Mouse (Mus musculus) MEL (cell line): ENCODE results near the gene Pmm2.

Experiments
- CTCF ChIP-seq, 3 experiments: IDR thresholded peaks in 2 of 3; conservative IDR thresholded peaks in 1 of 3; 2 replicates each; pipeline ENCODE4 v1.5.1; 2011 to 2012; ENCODE audit warnings: low read length in 3 of 3, low read depth in 2 of 3, mild to moderate bottlenecking in 2 of 3, improper control_type of control experiment in 1 of 3, inconsistent platforms in 1 of 3, mixed read lengths in 1 of 3, moderate library complexity in 1 of 3; ENCODE audit not compliant: control insufficient read depth in 1 of 3, insufficient read depth in 1 of 3, poor library complexity in 1 of 3, severe bottlenecking in 1 of 3
- E2F4 ChIP-seq: IDR thresholded peaks from 2 replicates; pipeline ENCODE4 v1.6.1; 2011; ENCODE audit warnings: low read depth, low read length, improper control_type of control experiment, borderline replicate concordance
- HCFC1 ChIP-seq: IDR thresholded peaks from 2 replicates; pipeline ENCODE4 v1.6.1; 2012; ENCODE audit warnings: low read depth, mild to moderate bottlenecking, inconsistent platforms, low read length, improper control_type of control experiment, moderate library complexity
- NELFE ChIP-seq: IDR thresholded peaks from 2 replicates; pipeline ENCODE4 v1.6.1; 2011; ENCODE audit warnings: low read depth, low read length, improper control_type of control experiment
- POLR2A ChIP-seq, 2 experiments: IDR thresholded peaks; 2 replicates each; pipeline ENCODE4 v1.6.1; 2011 to 2012; ENCODE audit warnings: low read length in 2 of 2, mild to moderate bottlenecking in 2 of 2, control low read depth in 1 of 2, improper control_type of control experiment in 1 of 2, low read depth in 1 of 2, moderate library complexity in 1 of 2; ENCODE audit not compliant: control insufficient read depth in 1 of 2, insufficient read depth in 1 of 2, poor library complexity in 1 of 2
- RAD21 ChIP-seq: IDR thresholded peaks from 2 replicates; pipeline ENCODE4 v1.6.1; 2011; ENCODE audit warnings: mild to moderate bottlenecking, low read depth, low read length, improper control_type of control experiment
- TAL1 ChIP-seq: IDR thresholded peaks from 2 replicates; pipeline ENCODE4 v1.6.1; 2012; ENCODE audit warnings: mild to moderate bottlenecking, inconsistent platforms, low read length, moderate library complexity, mixed read lengths
- TBP ChIP-seq: IDR thresholded peaks from 2 replicates; pipeline ENCODE4 v1.8.0; 2011; ENCODE audit warnings: low read depth, low read length, improper control_type of control experiment
- UBTF ChIP-seq: IDR thresholded peaks from 2 replicates; pipeline ENCODE4 v1.6.1; 2012; ENCODE audit warnings: low read depth, mild to moderate bottlenecking, inconsistent platforms, low read length, improper control_type of control experiment, moderate library complexity, borderline replicate concordance; ENCODE audit not compliant: insufficient read depth
- ZKSCAN1 ChIP-seq: IDR thresholded peaks from 2 replicates; pipeline ENCODE4 v1.6.1; 2012; ENCODE audit warnings: low read depth, mild to moderate bottlenecking, inconsistent platforms, low read length, improper control_type of control experiment, moderate library complexity
- ZMIZ1 ChIP-seq: IDR thresholded peaks from 2 replicates; pipeline ENCODE4 v1.6.1; 2012; ENCODE audit warnings: low read depth, mild to moderate bottlenecking, inconsistent platforms, low read length, improper control_type of control experiment, moderate library complexity

DNA sequence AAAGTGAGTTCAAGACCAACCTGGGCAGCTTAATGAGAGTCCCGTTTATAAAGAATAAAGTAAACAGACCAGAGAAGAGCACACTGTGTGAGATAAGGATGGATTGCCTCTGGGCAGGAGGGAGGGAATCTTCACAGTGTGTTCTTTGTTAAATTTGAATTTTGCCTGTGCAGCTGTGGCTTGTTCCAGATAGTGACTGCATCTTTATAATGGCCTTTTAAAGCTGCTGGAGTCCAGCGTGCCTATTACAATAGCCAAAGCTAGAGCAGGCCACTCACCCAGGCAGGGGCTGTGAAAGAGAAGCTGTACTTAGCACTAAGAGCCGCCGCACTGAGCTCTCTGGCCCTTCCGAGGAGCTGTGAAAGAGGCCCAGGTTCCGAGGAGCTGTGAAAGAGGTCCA is 8.1 kb downstream of the Pmm2 start:
- no peak for TF ChIP-seq POLR2A (IDR thresholded peaks at IDR 0.05; ENCODE audit: control insufficient read depth in 1 of 2, insufficient read depth in 1 of 2, low read depth in 1 of 2, low read length in 2 of 2, poor library complexity in 1 of 2)
- no peak for TF ChIP-seq TBP
- TF ChIP-seq NELFE, result no peak
- no peak for TF ChIP-seq E2F4
- TF ChIP-seq CTCF (IDR thresholded peaks at IDR 0.05 in 2 of 3, conservative IDR thresholded peaks at IDR 0.05 in 1 of 3; ENCODE audit: control insufficient read depth in 1 of 3, insufficient read depth in 1 of 3, low read depth in 2 of 3, low read length in 3 of 3, poor library complexity in 1 of 3, severe bottlenecking in 1 of 3), result no peak
- TF ChIP-seq HCFC1, result no peak
- no peak for TF ChIP-seq ZMIZ1
- no peak for TF ChIP-seq ZKSCAN1
- no peak for TF ChIP-seq RAD21
- no peak for TF ChIP-seq UBTF
- TF ChIP-seq TAL1, result no peak
